Mouse (Mus musculus) kidney, postnatal 4 days (tissue): ENCODE results near the gene Plekhd1.

Experiments used
- DNase-seq, 2 experiments: peaks; one replicate each; pipeline ENCODE4 v3.0.0; 2021; ENCODE audit warnings: mixed read lengths in 2 of 2

Gene Plekhd1

DNA sequence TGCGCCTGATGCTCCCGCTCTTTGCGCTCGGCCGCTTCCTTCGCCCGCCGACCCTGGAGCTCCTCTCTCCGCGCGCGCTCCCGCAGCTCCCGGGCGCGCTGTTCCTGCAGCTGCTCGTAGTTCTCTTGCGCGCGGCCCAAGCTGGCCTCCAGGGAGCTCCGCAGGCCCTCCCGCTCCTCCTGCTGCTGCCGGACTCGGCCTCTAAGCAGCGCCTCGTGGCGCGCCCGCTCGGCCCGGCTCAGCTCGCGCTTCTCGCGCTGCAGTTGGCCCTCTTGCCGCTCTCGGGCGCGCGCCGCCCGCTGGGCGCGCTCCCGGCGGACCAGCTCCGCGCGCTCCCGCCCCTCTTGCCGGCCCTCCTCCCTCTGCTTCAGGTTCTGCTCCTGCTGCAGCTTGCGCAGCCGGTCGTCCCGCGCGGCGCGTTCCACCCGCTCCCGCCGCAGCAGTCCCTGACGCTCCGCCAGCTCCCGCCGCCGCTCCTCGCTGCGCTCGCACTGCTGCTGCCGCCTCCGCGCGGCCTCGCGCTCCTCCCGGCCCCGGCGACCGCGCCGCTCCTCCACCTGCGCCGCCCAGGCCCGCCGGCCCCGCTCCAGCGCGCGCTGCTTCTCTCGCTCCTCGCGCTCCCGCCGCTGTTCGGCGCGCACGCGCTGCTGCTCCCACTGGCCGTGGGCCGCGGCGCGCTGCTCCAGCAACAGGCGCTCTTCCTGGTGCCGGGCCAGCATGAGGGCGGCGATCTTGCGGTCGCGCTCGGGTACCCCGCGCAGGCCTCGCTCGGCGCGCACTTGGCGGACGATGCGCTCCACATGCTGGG lies 65.6 kb downstream of the Plekhd1 start:
- peak; percentile 81 to 89 for DNase-seq

DNA sequence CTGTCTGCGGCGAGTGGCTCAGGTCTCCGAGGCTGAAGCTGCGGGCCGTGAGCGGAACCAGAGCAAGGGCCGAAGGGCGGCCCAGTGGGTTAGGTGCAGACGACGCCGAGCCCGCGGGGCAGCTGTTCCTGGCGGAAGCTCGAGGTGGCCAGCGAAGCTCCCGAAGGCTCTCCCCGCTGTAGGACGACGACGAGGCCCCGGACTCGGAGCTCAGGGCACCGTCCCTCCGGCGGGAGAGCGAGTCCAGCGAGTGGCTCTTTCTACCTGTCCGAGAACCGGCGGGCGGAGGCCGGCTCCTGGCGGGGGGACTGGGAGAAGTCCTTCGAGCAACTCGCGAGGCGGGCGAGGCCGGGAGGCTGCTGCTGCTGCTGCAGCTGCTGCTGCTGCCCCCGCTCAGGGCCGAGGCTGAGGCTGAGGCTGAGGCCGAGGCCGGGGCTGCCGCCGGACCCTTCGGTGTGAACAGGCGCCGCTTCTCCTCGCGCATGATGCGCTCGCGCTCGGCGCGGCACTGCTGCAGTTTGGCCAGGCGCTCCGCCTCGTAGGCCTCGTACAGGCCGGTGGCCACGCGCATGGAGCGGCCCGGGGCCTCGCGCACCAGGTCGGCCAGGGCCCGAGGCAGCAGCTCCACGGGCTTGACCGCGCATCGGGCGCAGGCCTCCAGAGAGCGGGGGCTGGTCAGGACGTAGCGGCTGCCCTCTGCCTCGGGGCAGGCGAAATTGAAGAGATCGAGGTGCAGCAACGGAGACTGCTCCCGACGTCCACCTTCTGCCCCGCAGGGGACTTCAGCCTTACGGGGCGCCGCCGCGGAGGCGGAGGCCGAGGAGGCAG lies 66.4 kb downstream of the Plekhd1 start:
- DNase-seq = peak in 1 of 2 experiments; percentile 51

DNA sequence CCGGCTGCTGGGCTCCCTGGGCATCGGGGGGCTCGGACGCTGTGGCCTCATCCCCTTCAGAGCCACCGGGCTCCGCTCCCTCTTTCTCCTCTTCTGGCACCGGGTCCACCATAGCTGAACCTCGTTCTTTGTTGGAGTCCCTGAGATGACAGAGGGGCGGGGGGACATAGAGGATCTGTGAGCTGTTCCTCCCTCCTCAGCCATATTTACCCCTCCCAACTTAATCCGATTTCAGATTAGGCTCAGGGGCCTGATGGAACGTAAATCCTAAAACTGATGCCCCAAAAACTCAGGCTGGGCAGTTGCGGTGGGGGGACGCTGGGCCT lies 67.0 kb downstream of the Plekhd1 start:
- DNase-seq = no peak

DNA sequence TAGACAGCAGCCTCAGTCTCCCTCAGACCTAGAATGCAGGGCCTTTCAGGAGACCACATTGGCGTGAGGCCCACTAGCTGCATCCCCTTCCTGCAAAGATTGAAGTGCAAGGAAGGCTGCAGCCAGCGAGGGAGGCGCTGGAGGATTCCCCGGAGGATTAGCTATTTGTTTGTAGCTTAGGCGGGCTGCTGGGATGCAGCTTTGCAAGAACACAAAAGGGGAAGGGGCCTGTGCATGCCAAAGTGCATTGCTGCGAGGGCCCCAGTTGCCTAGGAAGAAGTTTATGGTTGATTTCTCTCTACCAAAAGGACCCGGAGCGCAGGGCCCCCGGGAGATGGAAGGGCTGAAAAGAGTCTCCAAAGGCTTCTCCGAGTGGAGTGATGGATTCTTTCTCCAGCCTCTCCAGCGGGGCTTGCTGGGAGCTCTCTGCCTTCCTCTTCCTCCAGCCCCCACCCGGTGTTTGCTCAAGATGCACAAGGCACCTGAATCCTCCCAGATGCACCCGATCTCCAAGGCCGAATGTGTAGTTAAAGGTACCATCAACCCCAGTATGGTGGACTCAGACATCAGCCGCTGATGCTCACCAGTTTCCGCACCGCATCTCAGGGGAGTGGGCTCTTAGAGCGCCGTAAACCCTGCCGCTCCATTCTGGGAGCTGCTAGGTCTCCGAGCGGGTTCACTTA lies 67.5 kb downstream of the Plekhd1 start:
- DNase-seq = peak; percentile 25 to 27

DNA sequence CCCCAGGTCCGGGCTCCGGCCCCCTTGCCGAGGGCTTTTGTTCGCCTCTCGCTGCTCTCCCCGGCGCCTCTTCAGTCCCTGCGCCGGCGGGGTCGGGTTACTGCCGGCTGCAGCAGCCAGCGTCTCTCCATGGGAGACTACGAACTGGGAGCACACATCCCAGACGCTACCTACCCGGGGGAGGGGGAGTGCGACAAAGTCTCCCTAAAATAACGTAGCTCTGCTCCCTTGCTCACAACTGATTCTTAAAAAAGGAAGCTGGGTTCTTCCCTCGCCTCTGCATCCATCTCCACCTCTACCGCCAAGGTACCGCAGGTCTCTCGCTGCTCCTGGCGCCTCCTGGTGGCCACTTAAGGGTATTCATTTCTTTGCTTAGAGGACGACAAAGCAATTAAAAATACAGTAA lies 68.0 kb downstream of the Plekhd1 start, which contains the start of gene Ccdc177:
Gene Ccdc177, minus strand, starts transcription at position 292 of the 406 bp plus-strand sequence.
- DNase-seq = peak; percentile 89 to 90

DNA sequence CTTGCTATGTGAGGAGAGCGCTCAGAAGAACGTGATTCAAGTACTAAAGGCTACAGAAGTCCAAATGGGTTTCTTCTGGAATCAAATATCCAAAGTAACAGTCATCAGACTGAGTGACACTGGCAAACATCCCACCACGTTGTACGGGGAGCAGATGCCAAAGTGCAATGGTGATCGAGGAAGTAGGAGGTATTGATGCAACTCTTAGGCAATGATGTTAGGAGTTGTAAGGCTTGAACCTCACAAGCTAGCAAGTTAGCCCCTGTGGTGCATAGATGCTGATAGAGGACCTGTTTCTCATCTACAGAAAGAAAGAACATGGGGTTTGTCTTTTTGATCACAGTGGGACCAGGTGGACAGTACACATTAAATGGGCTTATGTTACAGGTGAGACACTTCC lies 70.6 kb downstream of the Plekhd1 start:
- no peak for DNase-seq

DNA sequence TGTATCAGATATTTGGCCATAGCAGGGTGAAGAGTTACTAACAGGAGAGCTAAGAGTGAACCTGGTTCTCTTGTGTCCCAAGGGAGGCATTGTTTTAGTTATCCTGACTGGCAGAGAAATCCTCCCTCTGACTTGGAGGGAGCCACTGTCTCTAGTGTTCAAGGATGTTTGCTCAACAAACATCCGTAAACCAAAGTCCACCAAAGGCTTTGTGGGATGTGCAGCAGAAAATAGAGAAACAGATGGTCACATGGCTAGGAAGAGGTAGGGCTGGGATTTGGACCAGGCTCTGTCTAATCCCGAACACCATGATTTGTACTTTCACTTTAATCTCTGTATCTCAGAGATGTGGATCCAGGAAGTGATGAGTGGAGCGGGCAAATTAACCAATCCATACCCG lies 71.7 kb downstream of the Plekhd1 start:
- no peak for DNase-seq

DNA sequence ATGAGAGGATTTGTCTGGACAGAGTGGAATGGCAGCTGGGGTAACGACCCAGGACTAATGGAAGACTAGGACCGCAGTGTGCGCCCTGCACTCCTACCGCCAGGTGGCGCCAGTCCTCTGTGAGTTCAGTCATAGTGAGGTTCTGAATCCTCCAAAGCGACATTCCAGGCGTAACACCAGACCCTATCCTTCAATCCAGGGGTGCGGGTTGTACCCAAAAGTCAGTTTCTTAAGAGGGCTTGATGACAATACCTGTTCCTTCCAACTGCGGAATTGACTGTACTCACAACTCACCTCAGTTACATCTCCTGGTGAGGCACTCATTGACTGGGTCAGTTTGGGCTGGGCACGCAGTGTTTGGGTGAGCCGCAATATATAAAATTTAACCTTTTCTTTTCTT lies 77.3 kb downstream of the Plekhd1 start:
- DNase-seq = peak; percentile 89 to 91
